Mouse (Mus musculus) layer of hippocampus, adult 9-10 months (tissue): ENCODE measurements around the gene Dcaf11.

Experiments
- DNase-seq: peaks from one replicate; pipeline ENCODE4 v3.0.0; 2022; ENCODE audit warnings: low spot score

The Dcaf11 gene

GRCm38 (mm10) chr14:55617822-55618221, 58.0 kb downstream of the Dcaf11 start, which contains the start of gene Rec8:
Gene Rec8 (plus strand): TSS chr14:55618037.
- DNase-seq = no peak

GRCm38 (mm10) chr14:55618486-55619195, 58.8 kb downstream of the Dcaf11 start:
- DNase-seq = no peak
